Mouse (Mus musculus) liver, adult 2 months (tissue): ENCODE measurements around the gene Cldn7. TPM values are rescaled to one million over a fixed set of nuclear protein-coding genes. Genes with fewer than 3 reads are reported as not detected.

ENCODE experiments used
- DNase-seq: peaks from one replicate; pipeline ENCODE4 v3.0.0-alpha.2; 2011; ENCODE audit warnings: low read depth, low spot score; ENCODE audit errors: extremely low read depth
- H3K27ac ChIP-seq: fragments of 200-500 bp; replicated peaks from 2 replicates; pipeline ENCODE4 v1.5.1; 2012; ENCODE audit warnings: low read depth, mild to moderate bottlenecking, control low read depth, inconsistent platforms, low read length; ENCODE audit not compliant: insufficient read depth
- H3K27me3 ChIP-seq: fragments of 200-500 bp; 2 replicates; pipeline ENCODE4 v1.6.1; 2012; ENCODE audit warnings: mild to moderate bottlenecking, moderate library complexity, low read length, inconsistent platforms; ENCODE audit not compliant: control insufficient read depth, insufficient read depth
- H3K36me3 ChIP-seq: fragments of 200-500 bp; 2 replicates; pipeline ENCODE4 v1.6.1; 2012; ENCODE audit warnings: low read length, inconsistent platforms; ENCODE audit not compliant: control insufficient read depth, insufficient read depth
- H3K4me1 ChIP-seq: fragments of 200-500 bp; 2 replicates; pipeline ENCODE4 v1.6.1; 2011; ENCODE audit warnings: low read length; ENCODE audit not compliant: control insufficient read depth, insufficient read depth
- H3K4me3 ChIP-seq: fragments of 200-500 bp; 2 replicates; pipeline ENCODE4 v1.5.1; 2011; ENCODE audit warnings: low read depth, mild to moderate bottlenecking, control low read depth, low read length, moderate library complexity; ENCODE audit not compliant: insufficient read depth
- H3K79me2 ChIP-seq: fragments of 200-500 bp; 2 replicates; pipeline ENCODE4 v1.6.1; 2012; ENCODE audit warnings: inconsistent platforms, mild to moderate bottlenecking, low read length, moderate library complexity; ENCODE audit not compliant: control insufficient read depth, insufficient read depth
- H3K9ac ChIP-seq: fragments of 200-500 bp; 2 replicates; pipeline ENCODE4 v1.6.1; 2012; ENCODE audit warnings: low read depth, mild to moderate bottlenecking, control low read depth, inconsistent platforms, low read length
- CTCF ChIP-seq: fragments of 200-500 bp; IDR thresholded peaks from 2 replicates; pipeline ENCODE4 v1.5.1; 2011; ENCODE audit warnings: low read depth, low read length, control low read depth
- POLR2A ChIP-seq: fragments of 200-500 bp; IDR thresholded peaks from 2 replicates; pipeline ENCODE4 v1.6.1; 2011; ENCODE audit warnings: low read length, control low read depth; ENCODE audit not compliant: insufficient read depth; ENCODE audit errors: extremely low read depth
- WGBS: fragments of 180-500 bp; shearing (Covaris S2); methylation state at CpG from one replicate; pipeline ENCODE4 v1.1.7; 2018; 5-methylcytosine and 5-hydroxymethylcytosine counted together
- polyA plus RNA-seq: library from polyadenylated mRNA; depleted of rRNA; stranded (reverse); fragments of >200 nt; gene quantifications from 2 replicates; pipeline ENCODE4 v1.2.3, GENCODE M21; 2012
- total RNA-seq: library from RNA; depleted of rRNA; stranded (reverse); fragments of >200 nt; gene quantifications from 2 replicates; pipeline ENCODE4 v1.2.3, GENCODE M21; 2014

Cldn7 gene
- total and polyA plus RNA-seq, 2 experiments: 0.26 to 0.37 TPM

DNA sequence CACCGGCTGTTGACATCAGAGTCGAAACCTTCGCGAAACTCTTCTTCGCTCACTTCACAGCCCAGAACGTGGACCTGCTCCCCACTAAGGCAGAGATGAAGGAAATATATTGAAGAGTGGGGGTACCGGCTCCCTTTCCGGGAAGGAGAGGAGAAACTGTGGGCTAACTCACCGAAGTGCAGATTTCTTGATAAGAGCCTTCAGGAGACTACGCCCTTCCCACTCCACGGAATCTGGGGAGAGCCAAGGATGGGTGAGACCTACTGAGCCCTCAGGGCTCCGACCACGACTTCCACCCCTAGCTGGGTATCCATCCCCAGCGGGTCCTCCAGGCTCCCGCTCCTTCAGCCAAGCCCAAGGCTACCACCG lies 15.2 kb downstream of the Cldn7 start:
- Histone ChIP-seq H3K4me1 (peaks cover 19% of the 10 kb centered on the region; the same call in 1 of the 2 replicates), H3K36me3 (peaks cover 7% of the 10 kb centered on the region), H3K4me3 (peak overlapping the region; percentile 89), H3K9ac (peak overlapping the region; percentile 70), H3K27me3 (no peaks in the 10 kb centered on the region), H3K79me2 (peaks cover 16% of the 10 kb centered on the region; the same call in 1 of the 2 replicates), H3K27ac (peak overlapping the region; percentile 33)
- WGBS: 4% methylated on average over 16 of the region's 16 CpGs
- TF ChIP-seq POLR2A: no peak
- no peak for TF ChIP-seq CTCF
- no peak for DNase-seq

DNA sequence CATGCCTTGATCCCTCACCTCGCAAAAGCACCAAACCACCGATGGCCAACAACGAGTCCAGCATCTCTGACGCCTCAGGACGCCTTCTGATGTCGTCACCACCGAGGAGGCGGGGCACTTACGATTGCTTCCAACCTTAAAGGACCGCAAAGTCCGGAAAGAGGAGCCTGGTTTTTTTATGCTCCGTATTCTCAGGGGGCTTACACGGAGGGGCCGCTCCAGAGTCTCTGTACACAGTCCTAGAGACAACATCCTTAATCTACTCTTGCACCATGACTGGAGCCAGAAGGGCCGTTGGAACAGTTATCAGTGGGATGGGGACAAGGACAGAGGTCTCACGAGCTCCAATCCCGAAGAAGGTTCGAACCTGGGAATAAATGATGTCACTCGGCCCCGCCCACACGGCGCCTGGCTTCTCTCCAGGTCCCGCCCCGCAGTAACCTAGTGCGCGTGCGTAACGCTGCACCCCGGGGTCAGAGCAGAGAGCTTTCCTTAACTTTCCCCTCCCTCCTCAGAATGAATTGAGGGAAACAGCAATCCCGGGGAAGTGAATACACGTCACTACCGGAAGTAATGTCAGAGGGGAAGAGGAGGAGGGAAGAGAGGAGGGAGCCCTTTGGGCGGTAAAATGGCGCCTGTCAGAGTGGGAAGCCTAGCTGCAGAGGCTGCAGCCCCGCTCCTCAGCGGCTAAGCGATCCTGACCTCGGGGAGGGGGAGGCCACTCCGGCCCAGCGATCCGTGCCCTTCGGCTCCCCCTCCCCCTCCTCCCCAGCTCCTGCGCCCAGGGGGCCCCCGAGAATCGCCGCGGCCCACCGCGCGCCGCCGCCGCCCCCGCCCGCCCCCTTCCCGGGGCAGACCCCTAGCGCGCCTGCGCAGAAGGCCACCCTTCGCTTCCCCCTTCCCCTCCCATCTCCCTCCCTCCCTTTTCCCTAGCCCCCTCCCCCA lies 15.9 kb downstream of the Cldn7 start:
- under 1% methylated on average over 45 of the region's 60 CpGs for WGBS
- H3K27me3 ChIP-seq: no peaks in the 10 kb centered on the region
- H3K27ac ChIP-seq: peak overlapping the region; percentile 85
- peak; percentile 98 for DNase-seq
- peak overlapping the region; percentile 89 for H3K4me3 ChIP-seq
- H3K4me1 ChIP-seq: peaks cover 19% of the 10 kb centered on the region; the same call in 1 of the 2 replicates
- peaks cover 16% of the 10 kb centered on the region; the same call in 1 of the 2 replicates for H3K79me2 ChIP-seq
- peaks cover 10% of the 10 kb centered on the region; the same call in 1 of the 2 replicates for H3K36me3 ChIP-seq
- peak overlapping the region; percentile 95 for H3K9ac ChIP-seq
- TF ChIP-seq POLR2A (peak; percentile 89), CTCF (no peak)

DNA sequence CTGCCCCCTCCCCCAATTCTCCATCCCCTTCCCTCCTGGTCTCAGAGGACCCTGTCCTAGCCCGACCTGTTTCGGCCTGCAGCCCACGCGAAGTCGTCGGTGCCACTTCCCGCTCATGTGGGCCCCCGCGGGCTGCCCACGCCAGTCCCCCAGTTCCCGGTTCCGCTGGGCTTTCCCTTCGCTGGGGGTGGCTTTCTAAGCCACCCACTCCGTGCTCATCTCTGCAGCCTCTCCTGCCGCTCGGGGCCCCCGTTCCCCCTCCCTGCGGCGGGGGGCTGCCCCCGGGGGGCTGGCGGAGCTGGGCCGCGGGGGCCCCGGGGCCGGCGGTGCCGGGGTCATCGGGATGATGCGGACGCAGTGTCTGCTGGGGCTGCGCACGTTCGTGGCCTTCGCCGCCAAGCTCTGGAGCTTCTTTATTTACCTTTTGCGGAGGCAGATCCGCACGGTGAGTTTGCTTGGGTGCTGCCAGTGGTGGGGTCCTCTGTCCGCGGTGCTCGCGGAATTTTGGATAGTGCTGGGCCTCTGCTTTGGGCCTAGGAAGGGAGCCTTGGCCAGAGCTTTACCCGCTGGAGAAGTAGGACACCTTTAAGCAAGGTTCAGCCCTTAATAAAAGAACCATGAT lies 16.7 kb downstream of the Cldn7 start, which contains the start of gene Ctdnep1:
Ctdnep1 (plus strand) TSS at position 16 of the 622 bp plus-strand sequence.
- WGBS: 1% methylated on average over 43 of the region's 43 CpGs
- H3K79me2 ChIP-seq: peaks cover 16% of the 10 kb centered on the region; the same call in 1 of the 2 replicates
- no peak for DNase-seq
- H3K4me1 ChIP-seq: peaks cover 19% of the 10 kb centered on the region; the same call in 1 of the 2 replicates
- H3K27me3 ChIP-seq: no peaks in the 10 kb centered on the region
- peaks cover 11% of the 10 kb centered on the region; the same call in 1 of the 2 replicates for H3K36me3 ChIP-seq
- TF ChIP-seq CTCF (no peak), POLR2A (no peak)
- peak within 1 kb of the TSS; percentile 95 for H3K9ac ChIP-seq
- peak within 1 kb of the TSS; percentile 89 for H3K4me3 ChIP-seq
- H3K27ac ChIP-seq: peak within 1 kb of the TSS; percentile 85

DNA sequence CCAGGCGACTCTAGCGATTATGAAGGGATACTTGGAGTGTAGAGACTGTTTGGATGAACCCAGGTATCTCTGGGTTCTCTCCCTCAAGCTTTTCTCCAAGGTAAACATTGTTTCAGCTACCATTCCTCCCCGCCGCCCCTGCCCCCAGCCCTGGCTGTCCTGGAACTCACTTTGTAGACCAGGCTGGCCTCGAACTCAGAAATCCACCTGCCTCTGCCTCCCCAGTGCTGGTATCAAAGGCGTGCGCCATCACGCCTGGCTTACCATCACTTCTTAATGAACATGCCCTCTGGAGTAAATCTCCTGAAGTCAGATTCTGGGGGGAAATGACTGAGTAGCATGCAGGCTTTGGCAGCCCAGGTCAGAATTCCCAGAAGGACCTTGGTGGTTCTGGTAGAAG lies 17.6 kb downstream of the Cldn7 start, which contains the start of gene Elp5:
Elp5 (minus strand) TSS at position 293 of the 400 bp plus-strand sequence.
- no peak for TF ChIP-seq POLR2A
- TF ChIP-seq CTCF: no peak
- Histone ChIP-seq H3K4me1 (peaks cover 19% of the 10 kb centered on the region; the same call in 1 of the 2 replicates), H3K4me3 (peak within 1 kb of the TSS; percentile 89), H3K79me2 (peaks cover 16% of the 10 kb centered on the region; the same call in 1 of the 2 replicates), H3K9ac (peak within 1 kb of the TSS; percentile 95), H3K36me3 (peaks cover 14% of the 10 kb centered on the region), H3K27ac (peak within 1 kb of the TSS; percentile 60), H3K27me3 (no peaks in the 10 kb centered on the region)
- DNase-seq: no peak
- WGBS: 43% methylated on average over 8 of the region's 8 CpGs

DNA sequence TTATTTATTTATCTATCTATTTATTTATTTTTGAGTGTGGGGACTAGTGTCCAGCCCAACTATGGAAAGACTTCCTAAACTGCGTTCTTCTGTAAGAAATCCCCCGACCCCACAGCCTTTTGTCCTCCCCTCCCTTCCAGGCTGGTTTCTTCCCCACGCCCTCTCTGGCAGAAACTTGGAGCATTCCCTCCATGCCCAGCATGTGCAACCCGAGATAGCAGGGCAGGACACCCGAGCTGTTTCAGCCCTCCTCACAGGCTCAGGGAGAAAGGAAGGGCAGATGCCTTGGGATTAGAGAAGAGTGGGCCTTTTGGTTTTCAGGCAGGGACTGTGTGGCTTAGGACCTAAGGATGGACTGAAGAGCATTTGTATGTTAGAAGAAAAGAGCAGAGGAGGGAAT lies 18.3 kb downstream of the Cldn7 start:
- Histone ChIP-seq H3K9ac (no peak overlapping the region), H3K27me3 (no peaks in the 10 kb centered on the region), H3K4me3 (no peak overlapping the region), H3K4me1 (peaks cover 19% of the 10 kb centered on the region; the same call in 1 of the 2 replicates), H3K36me3 (peaks cover 19% of the 10 kb centered on the region), H3K27ac (no peak overlapping the region), H3K79me2 (peaks cover 16% of the 10 kb centered on the region; the same call in 1 of the 2 replicates)
- no peak for TF ChIP-seq POLR2A
- no peak for TF ChIP-seq CTCF
- WGBS: 40% methylated on average over 5 of the region's 5 CpGs
- DNase-seq: no peak
